Mouse (Mus musculus): ENCODE measurements around the gene Zfp182. TPM values are rescaled to one million over a fixed set of nuclear protein-coding genes. Genes with fewer than 3 reads are reported as not detected.

Gene Zfp182
- total RNA-seq (2021): 1 to 10 TPM; 3.4 to 3.8 TPM

- DNase-seq (ENCODE audit: low spot score): peak; percentile 65
- intact Hi-C loops (cut with DNase I): loop anchor here (5.0 kb wide), 1 partner anchor 100 kb away; the partner anchor contains the start of gene Uxt
Measured at GRCm38 (mm10) chrX:21061866-21062543, at the start of gene Zfp182. Gene Zfp182, minus strand, starts transcription at chrX:21062316.

- intact Hi-C loops (cut with DNase I): no loop called here
- no peak for DNase-seq (ENCODE audit: low spot score)
Measured at GRCm38 (mm10) chrX:21089867-21090239, 27.7 kb upstream of the Zfp182 start.

GRCm38 (mm10) chrX:21088983-21089866 is 27.1 kb upstream of the Zfp182 start, which contains the start of gene Zfp300:
Gene Zfp300, minus strand, starts transcription at chrX:21089527.
- intact Hi-C loops (cut with DNase I): no loop called here
- DNase-seq (ENCODE audit: low spot score): peak; percentile 29

GRCm38 (mm10) chrX:21088645-21088982 is 26.5 kb upstream of the Zfp182 start:
- intact Hi-C loops (cut with DNase I): no loop called here
- DNase-seq (ENCODE audit: low spot score): no peak

GRCm38 (mm10) chrX:21068106-21068505 is 6.0 kb upstream of the Zfp182 start, which contains the start of gene Spaca5:
Gene Spaca5, plus strand, starts transcription at chrX:21068406.
- intact Hi-C loops (cut with DNase I): no loop called here
- no peak for DNase-seq (ENCODE audit: low spot score)

- intact Hi-C loops (cut with DNase I): loop anchor here (5.0 kb wide), 1 partner anchor 100 kb away; the partner anchor contains the start of gene Uxt
- DNase-seq (ENCODE audit: low spot score): no peak
Measured at GRCm38 (mm10) chrX:21062544-21062890, 401 bp upstream of the Zfp182 start.

- intact Hi-C loops (cut with DNase I): loop anchor here (5.0 kb wide), 1 partner anchor 99 kb away; the partner anchor contains the start of gene Uxt
Measured at GRCm38 (mm10) chrX:21061460-21061859, 656 bp downstream of the Zfp182 start.

GRCm38 (mm10) chrX:20980901-20981300 is 81.2 kb downstream of the Zfp182 start:
- intact Hi-C loops (cut with DNase I): no loop called here
- no peak for DNase-seq (ENCODE audit: low spot score)

More at GRCm38 (mm10) chrX:21061460-21061859, 656 bp downstream of the Zfp182 start:
- DNase-seq (ENCODE audit: low spot score): no peak

Other genes starting within 250 kb of the Zfp182 start
- 1 to 10 TPM; 5.5 to 7.1 TPM for gene Timp1, start 192.2 kb downstream of the Zfp182 start, total RNA-seq (2021)
- under 1 TPM; 0.36 to 0.39 TPM for gene Syn1, start 141.3 kb downstream of the Zfp182 start, total RNA-seq (2021)
- gene Cfp, start 130.8 kb downstream of the Zfp182 start, total RNA-seq (2021): 1 to 10 TPM; 8.3 to 9.7 TPM
- 10 to 100 TPM in 1 of 2 experiments, 1 to 10 TPM in 1; 9.6 to 10.2 TPM for gene Elk1, start 111.7 kb downstream of the Zfp182 start, total RNA-seq (2021)
- 10 to 100 TPM; 31.4 to 36.9 TPM for gene Uxt, start 100.3 kb downstream of the Zfp182 start, total RNA-seq (2021)
- gene Spaca5, start 6.1 kb upstream of the Zfp182 start, total RNA-seq (2021): not detected
- gene Zfp300, start 27.2 kb upstream of the Zfp182 start, total RNA-seq (2021): under 1 TPM; 0.56 to 0.78 TPM
- not detected for gene Ssxa1, start 53.5 kb upstream of the Zfp182 start, total RNA-seq (2021)
- gene Gm21876, start 113.3 kb upstream of the Zfp182 start, total RNA-seq (2021): not detected